Mouse (Mus musculus) brain, adult 2 months (tissue): ENCODE results near the gene Hamp.

Experiments
- DNase-seq: peaks from one replicate; pipeline ENCODE4 v3.0.0; 2011; ENCODE audit warnings: low read depth, low spot score

Hamp gene

GRCm38 (mm10) chr7:30908992-30909431, 34.8 kb downstream of the Hamp start:
- no peak for DNase-seq

- peak; percentile 61 for DNase-seq
Measured at GRCm38 (mm10) chr7:30908277-30908991, 35.4 kb downstream of the Hamp start.

- peak; percentile 27 for DNase-seq
Measured at GRCm38 (mm10) chr7:30904042-30904441, 39.8 kb downstream of the Hamp start.

- no peak for DNase-seq
Measured at GRCm38 (mm10) chr7:30895217-30895616, 48.6 kb downstream of the Hamp start.

GRCm38 (mm10) chr7:30892515-30892914, 51.3 kb downstream of the Hamp start:
- no peak for DNase-seq
